Mouse (Mus musculus): Measurements from ENCODE around the gene Six3.

Six3 gene

DNA sequence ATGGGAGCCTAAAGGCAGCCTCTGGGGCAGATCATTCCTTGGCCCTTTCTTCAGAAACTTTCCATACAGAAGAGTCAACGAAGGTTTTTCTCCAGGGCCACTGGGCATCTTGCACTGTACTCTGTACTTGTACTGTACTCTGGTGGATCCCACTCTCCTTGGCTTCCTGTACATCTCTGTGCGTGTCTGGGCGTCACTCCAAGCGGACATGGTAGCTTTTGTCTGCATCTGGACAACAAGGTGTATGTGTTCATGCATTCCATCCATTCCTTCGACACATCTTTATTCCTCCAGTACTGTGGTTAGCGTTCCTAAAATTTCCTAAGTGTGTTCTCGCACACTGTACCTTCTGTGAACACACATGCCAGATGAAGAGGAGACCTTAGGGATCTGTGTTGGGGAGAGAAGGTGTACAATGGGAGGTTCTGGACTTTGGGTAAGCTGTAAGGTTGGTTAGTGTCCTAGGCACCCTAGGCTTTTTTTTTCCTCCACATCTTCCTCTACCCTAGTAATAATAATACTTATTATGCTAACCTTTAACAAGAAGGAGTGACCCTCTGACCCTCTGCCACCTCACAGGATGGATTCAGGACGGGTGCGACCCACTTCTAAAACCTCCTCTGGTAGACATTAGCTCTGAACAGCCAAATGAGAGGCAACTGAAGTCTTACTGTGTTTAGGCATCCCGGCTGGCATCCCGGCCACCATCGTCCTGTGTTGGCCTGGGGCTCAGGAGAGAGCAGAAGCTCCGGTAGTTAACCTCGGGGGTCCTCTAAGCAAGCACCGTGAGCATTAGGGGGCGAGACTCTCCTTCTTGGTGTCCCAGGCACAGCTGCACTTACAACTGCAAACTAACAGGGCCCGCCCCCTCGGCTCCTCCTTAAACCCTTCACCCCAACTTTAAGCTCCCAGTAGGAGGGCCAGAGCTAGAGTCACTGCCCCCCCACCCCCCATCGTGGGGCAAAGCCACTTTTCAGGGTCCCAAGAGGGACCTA lies 1.6 kb upstream of the Six3 start:
- in situ Hi-C loops (cut with MboI, MseI), result no loop called here

DNA sequence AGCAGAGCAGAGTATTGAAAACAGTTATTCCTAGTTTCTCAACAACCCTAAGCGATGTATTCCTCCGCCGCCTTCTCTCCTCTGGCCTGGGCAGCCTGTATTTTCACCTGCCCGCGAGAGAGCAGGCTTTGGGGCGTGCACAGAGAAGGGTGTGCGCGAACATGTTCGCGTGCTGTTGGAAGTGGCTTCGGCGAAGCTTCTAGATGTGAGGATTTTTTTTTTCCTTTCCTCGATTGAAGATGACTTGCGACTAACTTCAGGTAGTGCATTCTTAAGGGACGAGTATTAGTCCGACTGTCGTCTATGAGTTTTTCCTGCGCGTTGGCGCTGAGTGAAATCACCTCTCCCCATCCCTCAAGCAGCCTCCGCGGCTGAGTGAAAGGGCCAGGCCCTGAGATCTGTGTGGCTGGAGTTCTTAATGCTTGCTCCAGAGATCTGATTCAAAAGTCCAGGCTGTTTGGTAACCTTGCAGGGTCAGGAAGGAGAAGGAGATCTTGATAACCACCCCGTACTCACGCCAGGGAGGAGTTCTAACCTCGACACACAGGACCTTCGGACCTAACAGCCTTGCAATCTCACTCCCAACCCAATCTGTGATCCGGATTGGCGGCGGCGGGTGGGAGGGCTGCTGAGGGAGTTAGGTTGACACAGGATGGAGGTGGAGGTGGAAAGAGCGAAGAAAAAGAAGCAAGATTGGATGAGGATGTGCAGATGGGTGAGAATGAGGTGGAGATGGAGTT lies 712 bp upstream of the Six3 start:
- in situ Hi-C loops (cut with MboI, MseI), result no loop called here

DNA sequence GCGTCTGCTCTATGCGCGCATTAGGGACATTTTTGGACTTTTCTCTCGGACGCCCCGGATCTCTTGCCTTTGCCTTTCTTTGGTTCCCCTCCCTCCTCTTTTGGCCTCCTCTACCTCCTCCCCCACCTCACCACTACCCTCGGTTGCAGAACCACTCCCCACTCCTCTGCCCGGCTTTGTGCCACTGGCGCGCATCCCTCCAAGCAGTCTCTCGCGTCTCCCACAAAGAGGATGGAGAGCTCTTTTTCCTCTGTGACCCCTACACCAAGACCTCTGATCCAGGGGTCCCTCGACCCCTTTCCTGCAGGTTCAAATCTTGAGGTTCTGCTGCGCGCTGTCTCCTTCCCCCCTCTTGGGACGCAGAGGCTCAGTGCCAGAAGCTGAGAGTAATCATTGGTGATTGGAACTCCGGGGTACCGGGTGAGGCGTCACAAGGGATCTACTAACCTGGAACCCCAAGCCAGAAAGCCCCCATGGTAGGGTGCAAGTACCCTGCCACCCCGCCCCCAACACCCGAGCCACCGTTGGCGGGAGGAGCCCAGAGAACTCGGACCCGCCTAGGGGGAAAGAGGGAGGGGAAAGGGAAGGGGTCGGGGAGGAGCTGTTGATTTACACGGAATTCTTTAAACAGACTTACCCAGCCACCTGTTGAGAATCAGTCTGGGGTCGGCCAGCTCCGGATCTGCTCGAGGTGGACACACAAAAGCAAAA lies 758 bp downstream of the Six3 start:
- in situ Hi-C loops (cut with MboI, MseI), result no loop called here

DNA sequence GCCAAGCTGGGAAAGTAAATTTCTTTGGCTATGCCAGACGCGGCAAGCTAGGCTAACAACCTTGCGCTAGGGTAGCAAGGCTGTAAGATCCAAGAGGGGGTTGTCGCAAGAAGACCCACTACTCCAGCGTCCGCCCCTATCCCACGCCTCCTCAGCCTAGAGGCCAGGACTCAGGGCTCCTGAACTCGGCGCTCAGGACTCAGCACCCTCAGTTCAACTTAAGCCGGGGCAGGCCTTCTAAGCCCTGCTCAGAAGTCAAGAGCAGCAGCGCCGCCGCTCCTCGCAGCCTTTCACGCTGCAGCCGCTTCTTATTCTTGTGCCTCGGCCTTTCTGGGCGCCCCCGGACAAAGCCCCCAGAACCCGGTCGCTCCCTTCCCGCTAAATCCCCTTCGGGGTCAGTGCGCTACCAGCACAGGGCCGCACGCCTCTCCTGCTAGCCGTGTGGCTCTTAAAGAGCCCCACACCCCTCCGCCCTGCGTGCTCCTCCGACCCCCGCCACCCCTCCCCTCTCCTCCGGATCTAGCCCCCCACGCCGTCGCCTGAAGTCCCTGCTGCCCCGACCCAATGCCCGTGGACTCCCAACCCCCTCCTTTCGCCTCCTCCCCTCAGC lies 1.4 kb downstream of the Six3 start:
- in situ Hi-C loops (cut with MboI, MseI), result no loop called here

DNA sequence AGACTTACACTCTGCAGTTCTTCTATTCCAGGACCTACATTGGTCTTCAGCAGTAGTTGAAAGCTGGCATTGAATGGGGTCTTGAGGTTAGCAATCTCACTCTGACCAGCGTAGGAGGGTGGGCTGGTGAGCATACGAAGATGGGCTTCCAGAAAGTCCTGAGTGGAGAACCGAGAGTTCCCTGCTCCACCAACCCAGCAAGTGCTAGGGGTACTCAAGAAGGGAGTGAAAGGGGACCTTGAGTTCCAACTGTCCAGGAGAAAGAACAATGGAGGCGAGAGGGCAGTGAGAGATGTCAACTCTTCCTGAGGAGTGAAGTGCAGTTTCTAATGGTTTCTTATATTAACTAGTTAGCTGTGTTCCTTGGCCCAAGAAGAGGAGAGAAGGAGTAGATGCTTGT lies 2.2 kb downstream of the Six3 start:
- in situ Hi-C loops (cut with MboI, MseI), result no loop called here

DNA sequence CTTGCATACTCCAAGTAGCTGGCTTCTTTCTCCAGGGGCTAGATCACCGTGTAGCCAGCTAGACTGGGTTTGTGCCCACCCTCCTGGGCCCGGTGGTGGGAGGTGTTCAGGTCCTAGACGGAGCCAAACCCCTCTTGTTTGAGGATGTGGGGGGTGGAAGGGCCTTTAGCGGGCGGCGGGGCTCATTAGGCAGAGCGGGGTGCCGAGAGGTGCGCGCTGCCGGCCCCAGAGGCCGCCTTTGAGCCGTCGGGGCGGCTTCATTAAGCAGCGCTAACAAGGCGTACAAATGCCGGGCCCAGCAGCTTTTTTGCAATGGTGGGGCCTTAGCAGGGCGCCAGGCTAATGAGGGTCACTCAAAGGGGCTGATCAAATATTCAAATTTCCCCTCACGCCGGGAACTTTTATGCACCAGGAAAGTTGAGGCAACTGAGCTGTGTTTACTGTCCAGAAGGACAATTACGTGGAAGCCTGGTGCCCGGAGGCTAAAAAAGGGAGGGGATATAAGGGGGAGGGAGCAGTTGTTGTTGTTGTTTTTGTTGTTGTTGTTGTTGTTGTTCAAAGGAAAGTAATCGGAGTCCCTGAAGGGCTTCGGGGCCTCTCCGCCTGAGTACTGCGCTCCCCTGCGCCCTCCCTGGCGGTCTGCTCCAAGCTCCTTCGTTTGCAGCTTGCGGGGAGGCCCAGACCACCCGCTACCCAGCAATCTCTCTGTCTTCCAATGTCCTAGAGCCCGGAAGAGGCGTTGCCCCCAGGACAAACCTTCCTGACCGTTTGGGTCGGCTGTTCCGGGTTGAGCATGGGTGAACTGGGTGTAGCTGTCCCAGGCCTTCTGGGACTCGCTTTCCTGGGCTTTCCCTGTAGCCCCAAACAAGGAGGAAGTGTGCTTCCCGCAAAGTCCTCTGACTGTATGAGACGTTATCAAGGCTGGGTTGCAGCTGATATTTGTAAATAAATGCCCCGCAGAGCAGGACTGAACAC lies 3.4 kb downstream of the Six3 start:
- in situ Hi-C loops (cut with MboI, MseI), result no loop called here

DNA sequence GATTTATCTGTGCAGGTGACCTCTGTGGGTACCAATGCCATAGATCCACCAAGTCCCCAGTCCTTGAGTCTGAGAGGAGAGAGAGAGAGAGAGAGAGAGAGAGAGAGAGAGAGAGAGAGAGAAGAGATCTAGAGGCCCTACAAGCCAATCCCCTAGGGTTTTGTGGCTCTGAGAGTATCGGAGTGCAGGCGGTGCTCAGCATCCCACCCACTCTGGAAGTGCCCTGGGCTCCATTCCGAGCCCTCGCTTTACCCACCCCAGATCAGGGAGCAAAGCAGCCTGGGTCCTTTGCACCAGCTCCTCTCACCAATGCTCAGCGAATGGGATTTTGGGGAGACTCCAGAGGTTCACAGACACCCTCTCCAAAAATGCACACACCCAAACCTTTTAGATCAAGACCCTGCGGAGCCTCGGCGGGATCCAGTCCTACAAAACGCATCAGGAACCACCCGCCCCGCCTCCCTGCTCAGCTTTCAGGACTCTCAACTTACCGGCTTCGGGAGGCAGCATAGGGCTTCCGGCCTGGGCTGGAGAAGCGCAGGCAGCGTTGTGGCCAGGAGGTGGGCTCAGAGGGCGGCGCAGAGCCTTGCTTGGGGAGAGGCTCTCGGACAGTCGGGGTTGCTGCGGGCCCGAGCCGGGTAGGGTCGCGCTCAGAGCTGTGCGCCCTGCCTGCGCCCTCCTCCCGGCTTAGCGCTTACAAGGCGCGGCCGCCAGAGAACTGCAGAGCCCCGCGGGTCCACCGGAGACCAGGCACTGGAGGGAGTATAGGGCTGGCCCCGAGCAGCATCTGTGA lies 4.4 kb downstream of the Six3 start:
- in situ Hi-C loops (cut with MboI, MseI), result no loop called here

DNA sequence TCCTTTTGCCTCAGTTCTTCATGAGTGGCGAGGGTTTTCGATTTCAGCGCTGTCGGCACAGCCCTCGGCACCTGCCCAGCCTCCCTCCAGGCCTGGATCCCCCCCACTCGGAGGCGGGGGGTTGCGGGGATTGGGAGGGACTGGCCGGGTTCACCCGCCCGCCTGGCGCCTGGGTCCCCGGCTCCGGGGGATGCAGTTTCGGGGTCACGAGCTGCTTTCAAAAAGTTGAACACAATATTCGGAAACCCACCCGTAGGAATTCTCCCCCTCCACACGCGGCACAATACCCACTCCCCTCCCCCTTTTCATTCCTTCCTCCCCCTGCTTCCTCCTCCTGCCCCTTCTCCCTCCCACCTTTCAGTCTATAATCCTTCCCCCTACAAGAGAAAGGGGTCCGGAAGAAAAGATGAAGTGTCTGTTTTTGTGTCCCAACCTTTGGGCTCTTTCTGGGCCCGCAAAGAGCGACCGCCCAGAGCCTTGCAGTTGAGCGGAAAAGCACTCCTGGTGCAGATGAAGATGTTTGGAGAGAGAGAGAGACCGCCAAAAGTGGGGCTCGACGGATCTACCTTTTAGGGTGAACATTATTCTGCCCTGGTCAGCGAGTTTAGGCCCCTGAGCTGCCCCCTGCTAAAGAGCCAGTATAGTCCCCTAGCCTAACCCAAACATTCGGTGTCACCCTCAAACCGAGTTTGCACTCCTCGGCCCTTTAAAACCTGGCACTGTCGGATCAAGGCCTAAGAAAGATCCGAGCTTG lies 5.1 kb downstream of the Six3 start:
- in situ Hi-C loops (cut with MboI, MseI), result no loop called here

DNA sequence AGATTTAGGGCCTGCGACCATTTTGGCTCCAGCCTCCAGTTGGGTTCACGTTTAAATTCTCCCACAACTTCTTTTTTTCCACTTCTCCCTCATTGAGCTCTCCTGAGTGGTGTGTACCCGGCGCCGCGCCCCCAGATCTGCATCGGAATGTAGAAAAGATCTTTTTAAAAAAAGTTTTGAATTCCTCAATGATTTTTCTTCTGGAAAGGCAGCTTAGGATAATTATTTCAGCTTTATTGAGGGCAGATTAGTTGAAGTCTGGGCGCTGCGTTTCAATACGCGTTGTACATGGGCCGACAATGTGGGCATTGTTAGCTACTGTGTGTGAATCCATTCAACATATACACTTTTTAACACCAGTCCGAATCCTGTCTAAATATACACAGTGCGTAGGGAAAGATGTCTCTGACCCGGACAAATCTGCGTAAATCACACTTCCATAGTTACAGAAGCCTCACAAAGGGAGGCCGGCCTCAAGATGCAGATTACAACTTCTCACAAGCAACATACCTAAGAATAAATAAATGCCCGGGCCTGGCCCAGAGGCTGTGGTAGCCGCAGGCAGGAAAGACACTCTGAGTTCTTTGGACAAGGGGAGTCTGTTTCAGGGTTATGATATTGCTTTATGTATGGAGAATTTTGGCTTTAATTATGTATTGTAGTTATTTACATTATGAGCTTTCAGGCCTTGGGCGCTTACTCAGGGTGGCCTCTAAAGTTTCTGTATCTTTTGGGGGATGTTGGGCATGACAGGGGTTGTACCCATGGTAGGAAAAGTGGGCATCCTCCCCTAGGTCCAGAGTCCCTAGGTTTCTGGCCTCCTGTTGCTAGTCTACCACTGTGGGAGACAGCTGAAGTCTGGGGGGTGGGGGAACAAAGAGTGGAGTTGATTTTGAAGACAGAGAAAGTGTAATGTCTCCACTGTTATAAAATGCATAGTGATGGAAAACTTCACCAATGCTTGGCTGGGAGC lies 6.0 kb downstream of the Six3 start:
- in situ Hi-C loops (cut with MboI, MseI), result loop anchor here (10.0 kb wide), 2 partner anchors 425 to 505 kb away; no protein-coding TSS in a partner anchor

DNA sequence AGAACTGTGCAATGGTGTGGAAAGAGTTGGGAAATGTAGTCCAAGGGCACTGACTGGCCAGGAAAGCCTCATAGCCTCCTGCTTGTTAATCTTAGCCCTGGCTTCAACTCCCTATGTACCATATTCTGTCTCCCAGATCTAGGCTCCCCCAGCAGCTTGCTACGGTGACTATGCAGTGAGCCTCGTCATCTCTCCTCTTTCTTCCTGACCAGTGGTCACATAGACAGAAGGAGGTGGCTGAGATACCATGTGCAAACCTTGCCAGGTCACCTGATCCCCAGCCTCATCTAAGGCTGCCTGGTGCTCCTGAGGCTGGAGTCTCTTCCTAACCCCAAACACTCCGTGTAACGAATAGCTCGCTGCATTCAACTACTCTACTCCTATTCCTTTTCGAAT lies 6.7 kb downstream of the Six3 start:
- in situ Hi-C loops (cut with MboI, MseI), result loop anchor here (10.0 kb wide), 2 partner anchors 425 to 505 kb away; no protein-coding TSS in a partner anchor

DNA sequence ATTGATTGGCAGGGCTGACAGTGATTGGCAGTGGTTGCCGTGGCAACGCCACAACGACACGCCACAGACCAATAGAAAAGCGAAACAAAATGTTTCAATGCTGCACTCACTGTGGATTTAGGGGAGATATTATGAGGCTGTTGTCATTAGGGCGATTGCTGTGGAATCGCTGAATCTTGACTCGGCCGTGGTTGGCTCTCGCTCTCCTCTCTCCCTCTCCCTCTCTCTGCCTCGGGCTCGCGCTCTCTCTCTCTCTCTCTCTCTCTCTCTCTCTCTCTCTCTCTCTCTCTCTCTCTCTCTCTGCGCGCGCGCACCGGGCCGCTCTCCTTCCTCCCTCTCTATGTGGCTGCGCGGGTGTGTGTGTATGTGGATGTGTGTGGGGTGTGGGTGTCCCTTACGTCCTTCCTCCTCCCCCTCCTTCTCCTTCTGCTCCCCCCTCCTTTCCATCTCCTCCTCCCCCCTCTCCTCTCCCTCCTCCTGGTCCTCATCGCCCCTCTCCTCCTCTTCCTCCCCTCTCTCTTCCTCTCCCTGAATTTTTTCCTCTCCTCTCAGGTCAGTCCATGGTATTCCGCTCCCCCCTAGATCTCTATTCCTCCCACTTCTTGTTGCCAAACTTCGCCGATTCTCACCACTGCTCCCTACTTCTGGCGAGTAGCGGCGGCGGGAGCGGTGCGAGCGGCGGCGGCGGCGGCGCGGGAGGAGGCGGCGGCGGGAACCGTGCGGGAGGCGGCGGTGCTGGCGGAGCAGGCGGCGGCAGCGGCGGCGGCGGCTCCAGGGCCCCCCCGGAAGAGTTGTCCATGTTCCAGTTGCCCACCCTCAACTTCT lies 7.5 kb downstream of the Six3 start:
- in situ Hi-C loops (cut with MboI, MseI), result loop anchor here (10.0 kb wide), 2 partner anchors 426 to 506 kb away; no protein-coding TSS in a partner anchor

DNA sequence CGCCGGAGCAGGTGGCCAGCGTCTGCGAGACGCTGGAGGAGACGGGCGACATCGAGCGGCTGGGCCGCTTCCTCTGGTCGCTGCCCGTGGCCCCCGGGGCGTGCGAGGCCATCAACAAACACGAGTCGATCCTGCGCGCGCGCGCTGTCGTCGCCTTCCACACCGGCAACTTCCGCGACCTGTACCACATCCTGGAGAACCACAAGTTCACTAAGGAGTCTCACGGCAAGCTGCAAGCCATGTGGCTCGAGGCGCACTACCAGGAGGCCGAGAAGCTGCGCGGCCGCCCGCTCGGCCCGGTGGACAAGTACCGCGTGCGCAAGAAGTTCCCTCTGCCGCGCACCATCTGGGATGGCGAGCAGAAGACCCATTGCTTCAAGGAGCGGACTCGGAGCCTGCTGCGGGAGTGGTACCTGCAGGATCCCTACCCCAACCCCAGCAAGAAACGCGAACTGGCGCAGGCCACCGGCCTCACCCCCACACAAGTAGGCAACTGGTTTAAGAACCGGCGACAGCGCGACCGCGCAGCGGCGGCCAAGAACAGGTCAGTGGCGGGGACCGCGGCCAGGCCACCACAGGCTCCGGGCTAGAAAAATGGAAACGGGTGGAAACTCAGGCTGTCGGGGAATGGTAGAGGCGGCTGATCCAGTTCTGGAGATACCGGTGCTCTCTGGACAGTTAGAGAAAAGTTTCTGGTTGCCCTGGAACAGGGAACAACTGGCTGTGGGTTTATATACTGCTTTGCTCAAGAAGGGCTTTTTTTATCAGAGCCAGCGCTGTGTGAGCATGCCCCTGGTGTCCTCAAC lies 8.3 kb downstream of the Six3 start:
- in situ Hi-C loops (cut with MboI, MseI), result loop anchor here (10.0 kb wide), 2 partner anchors 427 to 507 kb away; no protein-coding TSS in a partner anchor

DNA sequence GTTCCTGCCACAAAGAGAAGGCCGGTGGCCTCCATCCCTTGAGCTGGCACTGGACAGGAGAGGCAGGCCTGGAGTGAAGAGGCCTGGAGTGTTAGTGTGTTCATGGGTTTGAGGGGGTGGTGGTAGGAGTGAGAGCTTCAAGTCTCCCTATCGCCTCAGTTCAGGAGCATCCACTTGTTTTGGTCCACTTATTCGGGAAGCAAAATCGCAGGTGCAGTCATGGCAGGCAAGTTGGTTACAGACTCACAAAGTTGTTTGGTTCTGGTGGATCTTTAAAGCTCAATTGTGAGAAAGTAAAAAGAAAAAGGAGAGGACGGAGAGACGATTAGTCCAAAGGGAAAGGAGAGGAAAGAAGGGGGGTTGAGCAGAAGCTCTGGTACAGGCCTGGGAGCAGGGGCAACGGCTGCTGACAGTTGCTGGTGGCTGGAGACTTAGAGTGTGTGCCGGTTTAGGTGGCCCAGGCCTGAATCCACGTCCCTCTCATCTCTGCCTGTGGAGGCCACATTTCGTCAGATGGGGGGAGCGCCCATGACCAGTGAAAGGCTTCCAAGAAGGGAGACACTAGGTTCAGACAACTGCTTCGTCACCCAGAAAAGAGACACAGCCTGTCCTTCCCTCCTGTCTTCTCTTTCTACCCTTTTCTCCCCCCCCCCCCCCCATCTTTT lies 9.2 kb downstream of the Six3 start:
- in situ Hi-C loops (cut with MboI, MseI), result loop anchor here (10.0 kb wide), 2 partner anchors 428 to 508 kb away; no protein-coding TSS in a partner anchor

DNA sequence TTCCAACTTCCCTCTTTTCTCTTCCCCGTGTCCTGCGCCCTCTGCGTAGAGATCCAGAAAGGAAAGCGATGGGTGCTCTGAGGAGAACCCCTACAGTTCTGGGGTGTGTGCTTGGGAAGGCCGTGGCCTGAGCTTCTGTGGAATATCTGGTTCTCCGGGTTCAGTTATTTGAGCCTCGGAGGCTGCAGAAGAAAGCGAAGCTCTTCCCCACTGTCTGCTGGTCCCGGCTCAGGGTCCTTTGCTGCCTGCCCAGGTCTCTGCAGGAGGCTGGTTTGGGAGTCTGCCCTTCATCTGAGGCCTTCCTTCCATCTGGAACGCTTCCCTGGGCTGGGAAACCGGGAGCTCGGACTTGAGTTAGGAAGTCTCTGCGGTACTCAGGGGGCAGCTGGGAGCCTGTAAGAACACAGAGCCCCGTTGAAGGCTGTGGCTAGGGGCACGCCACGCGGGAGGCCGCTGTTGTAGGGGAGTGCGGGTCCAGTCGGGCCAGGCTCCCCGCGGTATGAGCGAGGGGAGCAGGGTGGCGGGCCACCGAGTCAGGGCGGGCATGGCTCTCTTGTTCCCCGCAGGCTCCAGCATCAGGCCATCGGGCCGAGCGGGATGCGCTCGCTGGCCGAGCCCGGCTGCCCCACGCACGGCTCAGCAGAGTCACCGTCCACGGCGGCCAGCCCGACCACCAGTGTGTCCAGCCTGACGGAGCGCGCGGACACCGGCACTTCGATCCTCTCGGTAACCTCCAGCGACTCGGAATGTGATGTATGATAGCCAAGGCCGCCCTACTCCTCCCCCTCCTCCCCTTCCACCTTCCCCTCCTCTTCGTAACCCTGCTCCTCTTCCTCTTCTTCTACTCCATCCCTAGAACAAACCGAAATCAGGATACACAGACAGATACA lies 10.0 kb downstream of the Six3 start:
- in situ Hi-C loops (cut with MboI, MseI), result loop anchor here (10.0 kb wide), 2 partner anchors 429 to 509 kb away; no protein-coding TSS in a partner anchor

Data from regulatory T cell (primary cell).